In the genomic region with DNA sequence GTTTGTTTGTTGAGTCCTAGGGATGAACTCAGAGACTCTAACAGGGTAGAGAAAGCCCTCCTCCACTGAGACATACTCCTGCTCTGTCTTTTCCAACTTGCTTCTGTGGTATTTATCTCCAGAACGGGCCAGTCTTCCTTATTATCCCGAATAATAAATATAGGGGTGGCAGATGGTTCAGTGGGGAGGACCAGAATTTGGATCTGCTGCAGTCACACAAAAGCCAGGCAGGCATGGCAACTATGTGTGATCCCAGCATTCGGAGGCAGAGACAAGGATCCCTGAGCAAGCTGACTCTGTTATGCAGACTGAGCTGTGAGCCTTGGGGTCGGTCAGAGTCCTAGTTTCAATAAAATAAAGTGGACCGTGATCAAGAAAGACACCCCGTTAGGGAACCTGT, we compare ENCODE assay signal across 21 mouse cellular contexts. TPM values are rescaled to one million over a fixed set of nuclear protein-coding genes. Genes with fewer than 3 reads are reported as not detected.
"Had no signal": no experiment of that assay in that cellular context is flagged by ENCODE, and none has a peak within 500 bp of the region (broad histone marks: within the 10 kb centered on the region; RNA-seq: fewer than 3 reads in every experiment).

No protein-coding gene starts in this region.

- H3K36me3 ChIP-seq: kidney, embryonic 15.5 days; limb, embryonic 10.5 days; limb, embryonic 13.5 days; liver, embryonic 12.5 days; liver, embryonic 15.5 days had no signal

- H3K4me1 ChIP-seq: kidney, embryonic 15.5 days; limb, embryonic 10.5 days; limb, embryonic 13.5 days; liver, embryonic 12.5 days; liver, embryonic 15.5 days had no signal

- H3K27me3 ChIP-seq: kidney, embryonic 15.5 days; limb, embryonic 13.5 days; liver, embryonic 12.5 days; liver, embryonic 15.5 days had no signal

- H3K4me2 ChIP-seq: kidney, embryonic 15.5 days; limb, embryonic 13.5 days; liver, embryonic 12.5 days; liver, embryonic 15.5 days; midbrain, embryonic 11.5 days had no signal

- H3K27ac ChIP-seq: kidney, embryonic 15.5 days; limb, embryonic 10.5 days; limb, embryonic 13.5 days; liver, embryonic 12.5 days; liver, embryonic 15.5 days; stomach, postnatal 0 days had no signal

- DNase-seq: kidney, adult 11 months; kidney, adult 8-10 months; kidney, postnatal 10 days; kidney, postnatal 36 days; liver; lung, adult 18-20 months; lung, postnatal 14 days; lung, postnatal 4 days; midbrain, embryonic 14.5 days; thymus, adult 2 months; thymus, postnatal 14 days; thymus, postnatal 4 days had no signal

- H3K9ac ChIP-seq: kidney, embryonic 15.5 days; limb, embryonic 13.5 days; liver, embryonic 12.5 days; liver, embryonic 15.5 days had no signal

- H3K4me3 ChIP-seq: kidney, embryonic 15.5 days; limb, embryonic 10.5 days; limb, embryonic 13.5 days; liver, embryonic 12.5 days; liver, embryonic 15.5 days had no signal

- ATAC-seq: liver, embryonic 12.5 days had no signal

- H3K9me3 ChIP-seq: kidney, embryonic 15.5 days; limb, embryonic 10.5 days; limb, embryonic 13.5 days; liver, embryonic 12.5 days; liver, embryonic 15.5 days had no signal

RNA-seq across cellular contexts. Expression of gene C1qtnf2, which starts 27.2 kb away (rescaled TPM):
- total RNA-seq: megakaryocyte progenitor cell, adult 5-6 weeks; megakaryocyte-erythroid progenitor cell, adult 5-6 weeks had no signal
